Mouse (Mus musculus) neural tube, embryonic 10.5 days (tissue): ENCODE results near the gene Grb7.

Source experiments
- DNase-seq: peaks from one replicate; pipeline ENCODE4 v3.0.0-alpha.2; 2017; ENCODE audit warnings: low spot score; ENCODE audit errors: extremely low spot score

Gene Grb7

DNA sequence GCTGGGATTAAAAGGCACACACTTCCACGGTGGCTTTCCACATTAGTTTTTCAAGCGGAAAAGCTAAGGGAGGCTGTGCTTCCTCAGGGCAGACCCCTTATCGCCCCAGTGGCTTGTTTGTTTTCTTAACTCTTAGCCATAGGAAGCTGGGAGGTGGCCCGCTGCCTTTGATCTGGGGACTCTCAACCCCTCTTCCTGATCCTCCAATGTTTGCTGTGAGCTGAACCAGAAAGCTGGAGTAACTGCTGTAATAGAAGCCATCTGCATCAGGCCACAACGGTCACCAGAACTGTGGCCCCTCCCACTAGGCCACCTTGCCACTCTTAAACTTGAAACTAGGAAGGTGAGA is at the start of gene Grb7:
Gene Grb7 (plus strand): TSS at position 182 of the 349 bp plus-strand sequence.
- DNase-seq: no peak

DNA sequence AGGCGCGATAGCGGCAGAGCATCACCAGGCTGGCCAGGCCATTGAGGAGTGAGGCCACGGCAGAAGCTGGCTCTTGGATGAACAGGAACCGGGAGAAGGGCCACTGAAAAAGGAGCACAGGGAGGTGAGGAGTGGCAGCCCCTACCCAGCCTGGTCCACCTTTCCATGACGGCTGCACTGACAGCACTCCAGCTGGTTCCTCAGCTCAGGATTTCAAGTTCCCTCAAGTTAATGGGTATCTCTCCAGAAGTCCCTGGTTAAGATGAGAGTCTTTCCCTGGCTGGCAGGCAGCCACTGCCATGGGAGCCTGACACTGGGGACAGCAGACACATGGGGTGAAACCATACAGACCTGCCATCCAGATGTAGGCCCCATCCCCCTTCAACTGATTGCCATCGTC is 48.2 kb upstream of the Grb7 start:
- no peak for DNase-seq

GRCm38 (mm10) chr11:98400161-98400726 is 46.0 kb upstream of the Grb7 start, which contains the start of gene Pgap3:
Gene Pgap3, minus strand, starts transcription at chr11:98400490.
- DNase-seq: peak; percentile 94

DNA sequence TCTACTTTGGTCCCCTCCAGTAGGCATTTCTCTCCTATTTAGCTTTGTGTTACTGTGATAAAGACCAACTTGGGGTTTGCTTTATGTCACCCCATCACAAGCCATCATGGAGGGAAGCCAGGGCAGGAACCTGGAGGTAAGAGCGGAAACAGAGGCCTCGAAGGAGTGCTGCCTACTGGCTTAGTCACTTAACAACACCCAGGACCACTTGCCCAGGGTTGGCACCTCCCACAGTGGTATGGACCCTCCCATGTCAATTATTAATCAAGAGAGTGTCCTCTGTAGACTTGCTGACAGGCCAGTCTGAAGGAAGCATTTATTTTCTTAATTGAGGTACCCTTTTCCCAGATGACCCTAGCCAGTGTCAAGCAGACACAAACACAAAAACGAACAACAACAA is 45.4 kb upstream of the Grb7 start:
- DNase-seq: no peak

- no peak for DNase-seq
Measured at GRCm38 (mm10) chr11:98406621-98407020, 39.6 kb upstream of the Grb7 start.

DNA sequence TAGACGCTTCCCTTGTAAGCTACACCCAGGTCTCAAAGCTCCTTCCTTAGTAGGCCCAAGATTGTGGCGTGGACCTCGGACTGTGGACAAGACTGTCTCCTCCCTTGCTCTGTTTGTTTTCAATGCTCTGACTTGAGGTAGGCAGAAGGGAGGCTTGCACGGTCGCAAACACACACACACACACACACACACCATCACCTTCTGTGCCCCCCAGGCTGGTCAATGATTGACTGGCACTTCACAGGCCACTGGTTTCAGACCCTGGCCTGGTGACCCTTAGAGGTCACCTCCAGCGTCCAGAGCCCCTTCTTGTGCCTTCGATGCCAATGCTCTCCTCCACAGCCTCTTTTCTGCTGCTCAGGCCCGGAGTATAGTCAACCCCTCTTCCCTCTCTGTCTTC is 37.3 kb upstream of the Grb7 start:
- no peak for DNase-seq

GRCm38 (mm10) chr11:98409341-98409822 is 36.8 kb upstream of the Grb7 start:
- DNase-seq: peak; percentile 40

GRCm38 (mm10) chr11:98412273-98412796 is 33.9 kb upstream of the Grb7 start, which contains the start of gene Erbb2:
Gene Erbb2, plus strand, starts transcription at chr11:98412470.
- DNase-seq: peak; percentile 85

DNA sequence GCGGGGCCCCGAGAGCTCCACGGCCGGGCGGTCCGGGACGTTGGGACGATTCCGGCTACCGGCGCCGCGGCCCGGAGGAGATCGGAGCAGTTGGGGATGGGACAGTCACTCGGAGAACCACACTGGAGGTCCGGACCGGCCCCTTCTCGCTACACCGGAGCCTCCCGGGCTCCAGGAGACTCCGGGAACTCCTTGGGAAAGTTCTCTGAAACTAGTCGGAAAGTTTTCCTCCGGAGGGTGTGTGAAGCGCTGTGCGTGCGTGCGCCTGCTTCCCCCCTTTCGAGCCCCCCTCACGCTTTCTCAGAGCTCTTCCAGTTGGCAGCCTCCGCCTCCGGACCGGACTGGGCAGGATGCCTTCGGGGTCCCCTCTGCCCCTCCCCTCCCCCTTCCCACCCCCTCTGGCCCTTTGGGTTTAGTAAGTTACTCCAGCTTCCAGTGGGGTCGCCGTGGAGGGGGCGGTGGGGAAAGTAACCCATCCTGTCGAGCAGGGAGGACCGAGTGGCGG is 33.3 kb upstream of the Grb7 start:
- DNase-seq: peak; percentile 75

GRCm38 (mm10) chr11:98413731-98414130 is 32.5 kb upstream of the Grb7 start:
- no peak for DNase-seq

DNA sequence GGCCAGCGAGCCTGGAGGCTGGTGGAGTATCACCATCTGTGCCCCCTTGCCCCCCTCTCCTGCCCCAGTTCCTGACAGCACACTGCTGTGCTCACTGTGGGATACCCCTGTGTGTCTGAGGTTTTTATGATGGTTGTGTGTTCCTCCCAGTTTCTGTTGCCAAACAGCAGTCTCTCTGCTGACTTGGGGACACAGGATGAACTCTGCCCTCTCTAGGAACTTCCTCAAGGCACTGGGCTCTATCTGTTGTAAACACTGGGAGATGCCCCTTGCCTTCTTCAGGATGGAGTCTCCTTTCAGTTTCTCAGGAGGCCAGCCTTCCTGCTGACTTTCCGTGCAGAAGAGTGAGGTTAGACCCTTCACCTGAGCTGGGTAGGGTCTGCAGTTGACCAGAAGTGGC is 32.0 kb upstream of the Grb7 start:
- DNase-seq: no peak

- no peak for DNase-seq
Measured at GRCm38 (mm10) chr11:98417074-98417473, 29.1 kb upstream of the Grb7 start.

GRCm38 (mm10) chr11:98418273-98418672 is 27.9 kb upstream of the Grb7 start:
- DNase-seq: no peak

DNA sequence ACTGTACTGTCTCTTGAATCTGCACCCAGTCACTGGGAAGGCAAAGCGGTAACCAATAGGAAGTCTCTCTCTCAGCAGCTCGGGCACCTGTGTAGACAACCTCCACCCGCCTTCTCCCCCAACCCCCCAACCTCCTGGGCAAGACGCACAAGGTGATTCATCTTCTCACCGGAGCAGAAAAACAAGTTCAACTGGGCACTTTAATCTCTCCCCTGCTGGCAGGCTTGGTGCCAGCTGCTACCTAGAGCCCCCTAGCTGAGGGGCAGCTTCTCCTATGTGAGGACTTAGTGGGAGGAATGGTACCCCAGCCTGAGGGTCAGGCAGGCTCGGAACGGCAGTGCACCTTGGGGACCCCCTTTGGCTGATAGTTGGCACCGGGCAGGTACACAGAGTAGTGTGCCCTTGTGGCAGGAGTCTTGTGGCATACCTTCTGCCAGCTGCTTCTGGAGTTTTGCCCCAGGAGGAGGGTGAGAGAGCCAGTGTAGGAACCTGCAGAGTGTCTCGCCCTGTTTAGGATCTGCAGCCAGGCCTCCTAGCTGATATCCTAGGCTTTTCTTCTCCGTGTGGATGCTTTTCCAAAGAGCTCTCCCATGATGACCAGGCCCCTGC is 27.2 kb upstream of the Grb7 start:
- no peak for DNase-seq

GRCm38 (mm10) chr11:98426592-98426991 is 19.6 kb upstream of the Grb7 start:
- DNase-seq: no peak

DNA sequence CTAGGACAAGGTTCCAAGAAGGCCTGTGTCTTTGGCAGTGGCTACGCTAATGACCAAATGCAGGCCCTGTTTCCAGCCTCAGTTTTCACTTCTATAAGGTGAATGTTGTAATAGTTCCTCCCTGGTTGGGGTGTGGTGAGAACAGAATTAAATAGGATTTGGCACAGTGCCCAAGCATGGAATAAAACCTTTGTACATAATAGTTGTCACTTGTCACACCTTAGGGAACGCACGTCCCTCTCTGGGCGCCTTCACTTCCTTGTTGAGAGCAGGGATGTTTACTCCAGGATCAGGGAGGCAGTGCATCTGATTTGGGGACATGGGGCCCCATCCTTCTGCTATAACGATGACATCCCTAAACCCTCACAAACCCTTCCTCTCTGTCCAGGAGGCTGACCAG is 17.8 kb upstream of the Grb7 start:
- no peak for DNase-seq

DNA sequence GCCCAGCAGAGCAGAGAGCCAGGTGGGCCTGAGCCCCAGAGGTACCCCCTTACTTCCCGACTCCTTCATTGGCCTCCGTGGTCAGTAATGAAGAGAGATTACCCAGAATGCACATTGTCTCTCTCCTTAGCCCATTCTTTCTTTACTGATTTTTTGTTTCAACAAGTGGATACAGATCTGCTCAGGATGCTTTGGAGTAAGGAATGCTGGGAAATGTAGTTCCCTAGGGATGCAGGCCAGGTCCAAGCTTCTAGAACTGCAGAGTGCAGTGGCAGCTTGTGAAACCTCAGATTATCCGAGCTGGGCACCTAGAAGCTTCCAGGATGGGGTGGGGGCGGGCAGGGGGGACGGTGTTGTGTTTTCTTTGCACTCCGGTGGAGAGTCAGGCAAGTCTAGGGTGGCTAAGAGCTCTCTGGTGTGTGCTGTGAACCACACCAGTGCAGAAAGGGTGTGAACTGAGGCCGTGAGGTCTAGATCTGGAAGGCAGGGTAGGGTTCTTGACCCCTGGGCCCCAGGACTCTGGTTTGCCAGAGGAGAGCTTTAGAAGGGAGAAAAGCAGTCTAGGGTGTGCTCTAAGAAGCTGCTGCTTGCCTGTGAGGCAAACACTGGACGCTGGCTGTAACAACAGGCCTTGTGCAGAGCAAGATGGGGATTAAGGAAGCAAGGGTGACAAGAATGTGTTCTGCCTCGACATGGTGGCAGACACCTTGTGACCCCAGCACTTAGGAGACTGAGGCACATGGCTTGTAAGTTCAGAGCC is 14.3 kb upstream of the Grb7 start:
- DNase-seq: no peak

GRCm38 (mm10) chr11:98435723-98436122 is 10.5 kb upstream of the Grb7 start:
- DNase-seq: no peak

- no peak for DNase-seq
Measured at GRCm38 (mm10) chr11:98437441-98437840, 8.8 kb upstream of the Grb7 start.

GRCm38 (mm10) chr11:98438331-98439158 is 7.6 kb upstream of the Grb7 start, which contains the start of gene Mien1:
Gene Mien1, minus strand, starts transcription at chr11:98438991.
- peak; percentile 99 for DNase-seq

GRCm38 (mm10) chr11:98443688-98444087 is 2.5 kb upstream of the Grb7 start:
- DNase-seq: no peak
